Mouse (Mus musculus): ENCODE measurements at regions not wholly inside any gene's neighbourhood (a gene's known extent, or its start where the extent isn't known, plus 50 kb on each side); places are given as distances from the start of the nearest gene placed in this dataset.

DNA sequence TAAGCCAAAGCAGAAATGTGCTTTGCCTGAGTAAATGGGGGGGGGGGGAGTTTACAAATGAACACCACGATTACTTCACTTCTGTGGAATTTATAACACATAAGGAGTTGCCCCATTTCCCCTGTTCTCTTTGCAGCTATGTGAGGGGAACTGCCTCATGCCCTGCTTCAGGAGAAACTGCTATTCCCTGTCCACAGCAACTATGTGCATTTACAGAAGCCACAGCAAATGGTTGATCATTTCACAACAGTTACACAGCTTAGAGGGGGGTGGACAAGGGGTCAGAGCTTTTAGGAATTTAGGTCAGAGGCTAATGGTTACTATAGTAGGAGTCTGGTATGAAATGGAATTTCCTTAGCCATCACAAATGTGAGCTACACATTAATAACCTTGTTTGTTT lies 65.4 kb upstream of the Ifngr1 start:
- Histone ChIP-seq H3K9me3 (replicated peaks) (no peaks in the 10 kb centered on the region), H3K4me3 (no peak overlapping the region), H3K4me1 (no peaks in the 10 kb centered on the region), H3K27ac (replicated peaks) (no peak overlapping the region), H3K27me3 (ENCODE audit: low read depth, poor library complexity, severe bottlenecking) (no peaks in the 10 kb centered on the region), H3K36me3 (no peaks in the 10 kb centered on the region)
- DNase-seq (ENCODE audit: low spot score), result no peak
- WGBS, result 70% methylated on average over 1 of the region's 1 CpGs

DNA sequence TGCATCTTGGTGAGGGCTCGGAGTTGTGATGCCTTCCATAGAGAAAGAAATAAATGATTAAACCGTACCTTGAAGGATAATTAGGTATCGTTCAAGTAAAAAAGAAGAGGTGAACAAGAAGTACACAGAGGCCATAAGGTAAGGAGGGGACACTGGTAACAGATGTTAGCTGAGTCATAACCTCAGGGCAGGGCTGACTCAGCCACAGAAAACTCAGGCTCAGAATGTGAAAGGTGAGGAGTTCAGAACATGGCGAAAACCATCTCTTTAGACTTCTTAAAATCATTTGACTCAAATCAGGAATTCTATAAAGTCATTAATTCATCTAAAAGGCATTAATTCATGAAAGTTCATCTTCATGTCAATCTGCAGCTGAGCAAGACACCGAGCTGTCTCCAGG lies 62.1 kb upstream of the Ifngr1 start:
- H3K4me1 ChIP-seq, result no peaks in the 10 kb centered on the region
- no peaks in the 10 kb centered on the region for H3K9me3 ChIP-seq (replicated peaks)
- DNase-seq (ENCODE audit: low spot score), result no peak
- no peaks in the 10 kb centered on the region for H3K36me3 ChIP-seq
- no peaks in the 10 kb centered on the region for H3K27me3 ChIP-seq (ENCODE audit: low read depth, poor library complexity, severe bottlenecking)
- H3K4me3 ChIP-seq, result no peak overlapping the region
- 91% methylated on average over 5 of the region's 5 CpGs for WGBS
- no peak overlapping the region for H3K27ac ChIP-seq (replicated peaks)

GRCm38 (mm10) chr10:19530056-19530455 lies 61.7 kb upstream of the Ifngr1 start:
- H3K27ac ChIP-seq (replicated peaks), result no peak overlapping the region
- 89% methylated on average over 6 of the region's 6 CpGs for WGBS
- no peaks in the 10 kb centered on the region for H3K27me3 ChIP-seq (ENCODE audit: low read depth, poor library complexity, severe bottlenecking)
- H3K9me3 ChIP-seq (replicated peaks), result no peaks in the 10 kb centered on the region
- DNase-seq (ENCODE audit: low spot score), result no peak
- H3K36me3 ChIP-seq, result no peaks in the 10 kb centered on the region
- H3K4me3 ChIP-seq, result no peak overlapping the region
- H3K4me1 ChIP-seq, result no peaks in the 10 kb centered on the region

DNA sequence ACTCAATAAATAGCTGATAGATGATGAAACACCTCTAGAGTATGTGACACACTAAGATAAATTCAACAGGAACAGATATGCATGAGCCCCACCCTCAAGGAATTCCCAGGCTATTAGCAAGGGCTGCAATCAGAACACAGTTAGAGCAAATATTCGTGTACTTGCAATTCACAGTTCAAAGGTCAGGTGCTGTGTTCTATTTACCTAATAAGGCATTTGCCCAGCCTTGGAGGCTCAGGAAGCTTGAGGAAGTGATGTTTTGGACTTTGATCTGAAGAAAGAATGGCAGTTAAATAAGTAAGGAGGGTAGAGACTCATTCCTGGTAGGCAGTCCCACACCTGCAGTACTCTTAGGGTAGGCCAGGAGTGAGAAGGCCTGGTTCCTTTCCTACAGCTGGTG lies 60.3 kb upstream of the Ifngr1 start:
- WGBS, result 69% methylated on average over 1 of the region's 1 CpGs
- Histone ChIP-seq H3K4me1 (no peaks in the 10 kb centered on the region), H3K27me3 (ENCODE audit: low read depth, poor library complexity, severe bottlenecking) (no peaks in the 10 kb centered on the region), H3K9me3 (replicated peaks) (no peaks in the 10 kb centered on the region), H3K4me3 (no peak overlapping the region), H3K36me3 (no peaks in the 10 kb centered on the region), H3K27ac (replicated peaks) (no peak overlapping the region)
- no peak for DNase-seq (ENCODE audit: low spot score)

DNA sequence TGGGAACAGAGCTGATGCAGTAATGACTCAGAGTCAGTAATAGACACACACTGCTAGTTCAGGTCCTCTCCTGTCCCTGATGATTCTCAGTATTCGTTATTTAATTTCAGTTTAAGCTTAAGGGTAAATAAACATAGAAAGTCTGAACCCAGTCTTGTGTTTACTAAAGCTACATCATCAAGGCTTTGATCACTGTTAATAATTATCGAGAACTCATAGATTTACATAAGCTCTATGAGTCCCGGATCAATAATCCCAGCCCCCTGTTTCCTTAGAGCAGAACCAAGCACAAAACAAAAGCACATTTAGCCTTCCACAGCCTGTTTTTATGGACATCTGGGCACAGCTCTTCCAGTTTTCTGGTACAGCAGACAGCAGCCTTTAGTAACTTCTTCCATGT lies 59.0 kb upstream of the Ifngr1 start:
- no peaks in the 10 kb centered on the region for H3K36me3 ChIP-seq
- H3K27ac ChIP-seq (replicated peaks), result no peak overlapping the region
- 78% methylated on average over 3 of the region's 3 CpGs for WGBS
- no peaks in the 10 kb centered on the region for H3K27me3 ChIP-seq (ENCODE audit: low read depth, poor library complexity, severe bottlenecking)
- H3K4me3 ChIP-seq, result no peak overlapping the region
- DNase-seq (ENCODE audit: low spot score), result no peak
- no peaks in the 10 kb centered on the region for H3K9me3 ChIP-seq (replicated peaks)
- no peaks in the 10 kb centered on the region for H3K4me1 ChIP-seq

GRCm38 (mm10) chr10:19533846-19534245 lies 57.9 kb upstream of the Ifngr1 start:
- Histone ChIP-seq H3K4me3 (no peak overlapping the region), H3K4me1 (no peaks in the 10 kb centered on the region), H3K27me3 (ENCODE audit: low read depth, poor library complexity, severe bottlenecking) (no peaks in the 10 kb centered on the region), H3K9me3 (replicated peaks) (no peaks in the 10 kb centered on the region), H3K36me3 (no peaks in the 10 kb centered on the region), H3K27ac (replicated peaks) (no peak overlapping the region)
- 97% methylated on average over 1 of the region's 1 CpGs for WGBS
- no peak for DNase-seq (ENCODE audit: low spot score)

All from midbrain, embryonic 10.5 days (tissue).